Mouse (Mus musculus): ENCODE results near the gene Ankdd1b. TPM values are rescaled to one million over a fixed set of nuclear protein-coding genes. Genes with fewer than 3 reads are reported as not detected.

The Ankdd1b gene
- total RNA-seq, 1 experiment, result 1.1 TPM

GRCm38 (mm10) chr13:96511893-96512292 lies 40.9 kb upstream of the Ankdd1b start:
- Histone ChIP-seq H3K4me1 (ENCODE audit: control insufficient read depth in 2 of 2, insufficient read depth in 2 of 2, low read length in 2 of 2, poor library complexity in 1 of 2) (no peaks in the 10 kb centered on the region), H3K9ac (ENCODE audit: insufficient read depth, low read depth, low read length, poor library complexity, severe bottlenecking) (no peak overlapping the region), H3K36me3 (ENCODE audit: control insufficient read depth, insufficient read depth, low read length, poor library complexity, severe bottlenecking) (peaks cover 3% of the 10 kb centered on the region; the same call in 1 of the 2 replicates), H3K4me3 (ENCODE audit: insufficient read depth in 1 of 2, low read depth in 1 of 2, low read length in 2 of 2, poor library complexity in 1 of 2, severe bottlenecking in 1 of 2) (no peak overlapping the region), H3K9me3 (ENCODE audit: control insufficient read depth, insufficient read depth, low read depth, low read length) (no peaks in the 10 kb centered on the region), H3K27ac (ENCODE audit: insufficient read depth, low read depth, low read length, poor library complexity, severe bottlenecking) (no peak overlapping the region)
- no peak for TF ChIP-seq MAFK (IDR thresholded peaks at IDR 0.05; ENCODE audit: insufficient read depth, low read depth, low read length)
- no peak for TF ChIP-seq ZNF384 (IDR thresholded peaks at IDR 0.05; ENCODE audit: low read depth, low read length)
- TF ChIP-seq CHD2 (IDR thresholded peaks at IDR 0.05; ENCODE audit: low read depth, low read length), result no peak
- TF ChIP-seq HCFC1 (IDR thresholded peaks at IDR 0.05; ENCODE audit: borderline replicate concordance, insufficient read depth, low read length), result no peak
- TF ChIP-seq ZC3H11A (IDR thresholded peaks at IDR 0.05; ENCODE audit: borderline replicate concordance, low read depth, low read length), result no peak
- no peak for DNase-seq (ENCODE audit: low read depth, low spot score)
- in situ Hi-C loops (cut with MboI; ENCODE audit: low sequenced_read_pairs in 2 of 2, unreplicated experiment in 2 of 2), result no loop called here

- Histone ChIP-seq H3K4me1 (ENCODE audit: control insufficient read depth in 2 of 2, insufficient read depth in 2 of 2, low read length in 2 of 2, poor library complexity in 1 of 2) (no peaks in the 10 kb centered on the region), H3K9me3 (ENCODE audit: control insufficient read depth, insufficient read depth, low read depth, low read length) (no peaks in the 10 kb centered on the region), H3K4me3 (ENCODE audit: insufficient read depth in 1 of 2, low read depth in 1 of 2, low read length in 2 of 2, poor library complexity in 1 of 2, severe bottlenecking in 1 of 2) (no peak overlapping the region), H3K36me3 (ENCODE audit: control insufficient read depth, insufficient read depth, low read length, poor library complexity, severe bottlenecking) (peaks cover 1% of the 10 kb centered on the region; the same call in 1 of the 2 replicates), H3K9ac (ENCODE audit: insufficient read depth, low read depth, low read length, poor library complexity, severe bottlenecking) (no peak overlapping the region), H3K27ac (ENCODE audit: insufficient read depth, low read depth, low read length, poor library complexity, severe bottlenecking) (no peak overlapping the region)
- DNase-seq (ENCODE audit: low read depth, low spot score), result no peak
- no peak for TF ChIP-seq MAFK (IDR thresholded peaks at IDR 0.05; ENCODE audit: insufficient read depth, low read depth, low read length)
- in situ Hi-C loops (cut with MboI; ENCODE audit: low sequenced_read_pairs in 2 of 2, unreplicated experiment in 2 of 2), result no loop called here
Measured at GRCm38 (mm10) chr13:96511262-96511661, 40.3 kb upstream of the Ankdd1b start.

- H3K9me3 ChIP-seq (ENCODE audit: control insufficient read depth, insufficient read depth, low read depth, low read length), result no peaks in the 10 kb centered on the region
- in situ Hi-C loops (cut with MboI; ENCODE audit: low sequenced_read_pairs in 2 of 2, unreplicated experiment in 2 of 2), result no loop called here
- H3K4me3 ChIP-seq (ENCODE audit: insufficient read depth in 1 of 2, low read depth in 1 of 2, low read length in 2 of 2, poor library complexity in 1 of 2, severe bottlenecking in 1 of 2), result no peak overlapping the region
- TF ChIP-seq ZC3H11A (IDR thresholded peaks at IDR 0.05; ENCODE audit: borderline replicate concordance, low read depth, low read length) (no peak), HCFC1 (IDR thresholded peaks at IDR 0.05; ENCODE audit: borderline replicate concordance, insufficient read depth, low read length) (no peak), CHD2 (IDR thresholded peaks at IDR 0.05; ENCODE audit: low read depth, low read length) (no peak), MAFK (IDR thresholded peaks at IDR 0.05; ENCODE audit: insufficient read depth, low read depth, low read length) (no peak), ZNF384 (IDR thresholded peaks at IDR 0.05; ENCODE audit: low read depth, low read length) (no peak)
- no peaks in the 10 kb centered on the region for H3K4me1 ChIP-seq (ENCODE audit: control insufficient read depth in 2 of 2, insufficient read depth in 2 of 2, low read length in 2 of 2, poor library complexity in 1 of 2)
- no peak overlapping the region for H3K9ac ChIP-seq (ENCODE audit: insufficient read depth, low read depth, low read length, poor library complexity, severe bottlenecking)
- H3K36me3 ChIP-seq (ENCODE audit: control insufficient read depth, insufficient read depth, low read length, poor library complexity, severe bottlenecking), result no peaks in the 10 kb centered on the region; the same call in 1 of the 2 replicates
- DNase-seq (ENCODE audit: low read depth, low spot score), result no peak
- no peak overlapping the region for H3K27ac ChIP-seq (ENCODE audit: insufficient read depth, low read depth, low read length, poor library complexity, severe bottlenecking)
Measured at GRCm38 (mm10) chr13:96510635-96511034, 39.6 kb upstream of the Ankdd1b start.

- H3K27ac ChIP-seq (ENCODE audit: insufficient read depth, low read depth, low read length, poor library complexity, severe bottlenecking), result no peak overlapping the region
Measured at GRCm38 (mm10) chr13:96507541-96507940, 36.5 kb upstream of the Ankdd1b start.

GRCm38 (mm10) chr13:96506313-96506712 lies 35.3 kb upstream of the Ankdd1b start:
- no peaks in the 10 kb centered on the region for H3K4me1 ChIP-seq (ENCODE audit: control insufficient read depth in 2 of 2, insufficient read depth in 2 of 2, low read length in 2 of 2, poor library complexity in 1 of 2)
- in situ Hi-C loops (cut with MboI; ENCODE audit: low sequenced_read_pairs in 2 of 2, unreplicated experiment in 2 of 2), result no loop called here
- no peak overlapping the region for H3K27ac ChIP-seq (ENCODE audit: insufficient read depth, low read depth, low read length, poor library complexity, severe bottlenecking)
- H3K9ac ChIP-seq (ENCODE audit: insufficient read depth, low read depth, low read length, poor library complexity, severe bottlenecking), result no peak overlapping the region
- TF ChIP-seq ZC3H11A (IDR thresholded peaks at IDR 0.05; ENCODE audit: borderline replicate concordance, low read depth, low read length) (no peak), ZNF384 (IDR thresholded peaks at IDR 0.05; ENCODE audit: low read depth, low read length) (no peak), CHD2 (IDR thresholded peaks at IDR 0.05; ENCODE audit: low read depth, low read length) (no peak), HCFC1 (IDR thresholded peaks at IDR 0.05; ENCODE audit: borderline replicate concordance, insufficient read depth, low read length) (no peak), MAFK (IDR thresholded peaks at IDR 0.05; ENCODE audit: insufficient read depth, low read depth, low read length) (no peak)
- no peak for DNase-seq (ENCODE audit: low read depth, low spot score)
- peaks cover 3% of the 10 kb centered on the region; the same call in 1 of the 2 replicates for H3K36me3 ChIP-seq (ENCODE audit: control insufficient read depth, insufficient read depth, low read length, poor library complexity, severe bottlenecking)
- no peak overlapping the region for H3K4me3 ChIP-seq (ENCODE audit: insufficient read depth in 1 of 2, low read depth in 1 of 2, low read length in 2 of 2, poor library complexity in 1 of 2, severe bottlenecking in 1 of 2)
- no peaks in the 10 kb centered on the region for H3K9me3 ChIP-seq (ENCODE audit: control insufficient read depth, insufficient read depth, low read depth, low read length)

More at GRCm38 (mm10) chr13:96507541-96507940, 36.5 kb upstream of the Ankdd1b start:
- Histone ChIP-seq H3K36me3 (ENCODE audit: control insufficient read depth, insufficient read depth, low read length, poor library complexity, severe bottlenecking) (peaks cover 3% of the 10 kb centered on the region; the same call in 1 of the 2 replicates), H3K4me3 (ENCODE audit: insufficient read depth in 1 of 2, low read depth in 1 of 2, low read length in 2 of 2, poor library complexity in 1 of 2, severe bottlenecking in 1 of 2) (no peak overlapping the region), H3K9me3 (ENCODE audit: control insufficient read depth, insufficient read depth, low read depth, low read length) (no peaks in the 10 kb centered on the region), H3K4me1 (ENCODE audit: control insufficient read depth in 2 of 2, insufficient read depth in 2 of 2, low read length in 2 of 2, poor library complexity in 1 of 2) (no peaks in the 10 kb centered on the region), H3K9ac (ENCODE audit: insufficient read depth, low read depth, low read length, poor library complexity, severe bottlenecking) (no peak overlapping the region)
- TF ChIP-seq ZNF384 (IDR thresholded peaks at IDR 0.05; ENCODE audit: low read depth, low read length) (no peak), HCFC1 (IDR thresholded peaks at IDR 0.05; ENCODE audit: borderline replicate concordance, insufficient read depth, low read length) (no peak), CHD2 (IDR thresholded peaks at IDR 0.05; ENCODE audit: low read depth, low read length) (no peak)
- in situ Hi-C loops (cut with MboI; ENCODE audit: low sequenced_read_pairs in 2 of 2, unreplicated experiment in 2 of 2), result no loop called here
- DNase-seq (ENCODE audit: low read depth, low spot score), result no peak
